Mouse (Mus musculus): ENCODE data around the gene Cnpy3. TPM values are rescaled to one million over a fixed set of nuclear protein-coding genes. Genes with fewer than 3 reads are reported as not detected.

Gene Cnpy3
- polyA plus RNA-seq, 2 experiments: 67.3 to 69.3 TPM

- no peak for TF ChIP-seq POLR2A (IDR thresholded peaks at IDR 0.05; ENCODE audit: borderline replicate concordance, extremely low read depth, insufficient read depth, insufficient read length)
- H3K9ac ChIP-seq (ENCODE audit: low read depth, low read length, severe bottlenecking): 0 out of 2 replicates have a peak overlapping the region, but pooled peaks have one; percentile 16
These were observed 23.5 kb downstream of the Cnpy3 start for GRCm38 (mm10) chr17:46728496-46728895.

GRCm38 (mm10) chr17:46728021-46728420 lies 24.0 kb downstream of the Cnpy3 start:
- H3K36me3 ChIP-seq (ENCODE audit: control insufficient read depth, insufficient read depth, low read length): peaks cover 33% of the 10 kb centered on the region
- no peaks in the 10 kb centered on the region for H3K9me3 ChIP-seq (ENCODE audit: control insufficient read depth, low read length)
- H3K9ac ChIP-seq (ENCODE audit: low read depth, low read length, severe bottlenecking): no peak overlapping the region
- no peaks in the 10 kb centered on the region for H3K4me1 ChIP-seq (ENCODE audit: control insufficient read depth, insufficient read depth, low read length)
- H3K4me3 ChIP-seq (replicated peaks; ENCODE audit: low read length): no peak overlapping the region
- H3K4me2 ChIP-seq (replicated peaks; ENCODE audit: low read depth, low read length, severe bottlenecking): no peak overlapping the region
- no peak for DNase-seq (ENCODE audit: low spot score)
- H3K27me3 ChIP-seq (ENCODE audit: control insufficient read depth, insufficient read depth, low read length): no peaks in the 10 kb centered on the region
- ATAC-seq (ENCODE audit: low FRiP score, low read depth): no peak
- TF ChIP-seq POLR2A (IDR thresholded peaks at IDR 0.05; ENCODE audit: borderline replicate concordance, extremely low read depth, insufficient read depth, insufficient read length): no peak
- H3K27ac ChIP-seq (replicated peaks; ENCODE audit: low read depth, low read length): no peak overlapping the region
- WGBS: 39% methylated on average over 6 of the region's 6 CpGs

More at GRCm38 (mm10) chr17:46728496-46728895, 23.5 kb downstream of the Cnpy3 start:
- no peaks in the 10 kb centered on the region for H3K4me1 ChIP-seq (ENCODE audit: control insufficient read depth, insufficient read depth, low read length)
- H3K36me3 ChIP-seq (ENCODE audit: control insufficient read depth, insufficient read depth, low read length): peaks cover 28% of the 10 kb centered on the region
- H3K27ac ChIP-seq (replicated peaks; ENCODE audit: low read depth, low read length): no peak overlapping the region
- no peaks in the 10 kb centered on the region for H3K27me3 ChIP-seq (ENCODE audit: control insufficient read depth, insufficient read depth, low read length)
- 49% methylated on average over 11 of the region's 11 CpGs for WGBS
- H3K4me2 ChIP-seq (replicated peaks; ENCODE audit: low read depth, low read length, severe bottlenecking): peak overlapping the region; percentile 15; the same call in 1 of the 2 replicates
- DNase-seq (ENCODE audit: low spot score) (no peak), ATAC-seq (ENCODE audit: low FRiP score, low read depth) (no peak)
- H3K9me3 ChIP-seq (ENCODE audit: control insufficient read depth, low read length): no peaks in the 10 kb centered on the region
- H3K4me3 ChIP-seq (replicated peaks; ENCODE audit: low read length): no peak overlapping the region

DNA sequence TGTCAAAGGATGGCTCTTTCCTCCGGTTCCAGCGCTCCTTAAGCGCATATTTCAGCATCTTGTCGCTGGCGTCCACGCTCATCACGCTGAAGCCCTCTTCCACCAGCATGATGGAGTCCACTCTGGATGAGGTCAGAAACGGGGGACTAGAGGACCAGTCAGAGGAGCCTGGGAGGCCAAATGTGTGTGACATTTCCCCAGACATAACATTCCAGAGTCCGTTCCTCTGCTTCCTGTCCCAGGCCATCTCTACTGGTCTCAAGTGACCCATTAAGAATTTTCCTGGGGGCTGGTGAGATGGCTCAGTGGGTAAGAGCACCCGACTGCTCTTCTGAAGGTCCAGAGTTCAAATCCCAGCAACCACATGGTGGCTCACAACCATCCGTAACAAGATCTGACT lies 24.7 kb downstream of the Cnpy3 start:
- H3K4me1 ChIP-seq (ENCODE audit: control insufficient read depth, insufficient read depth, low read length): no peaks in the 10 kb centered on the region
- H3K27ac ChIP-seq (replicated peaks; ENCODE audit: low read depth, low read length): no peak overlapping the region
- H3K9me3 ChIP-seq (ENCODE audit: control insufficient read depth, low read length): no peaks in the 10 kb centered on the region
- H3K36me3 ChIP-seq (ENCODE audit: control insufficient read depth, insufficient read depth, low read length): peaks cover 39% of the 10 kb centered on the region
- no peak for ATAC-seq (ENCODE audit: low FRiP score, low read depth)
- no peak for TF ChIP-seq POLR2A (IDR thresholded peaks at IDR 0.05; ENCODE audit: borderline replicate concordance, extremely low read depth, insufficient read depth, insufficient read length)
- H3K4me3 ChIP-seq (replicated peaks; ENCODE audit: low read length): no peak overlapping the region
- no peak overlapping the region for H3K4me2 ChIP-seq (replicated peaks; ENCODE audit: low read depth, low read length, severe bottlenecking)
- WGBS: 88% methylated on average over 11 of the region's 11 CpGs
- H3K9ac ChIP-seq (ENCODE audit: low read depth, low read length, severe bottlenecking): no peak overlapping the region
- H3K27me3 ChIP-seq (ENCODE audit: control insufficient read depth, insufficient read depth, low read length): no peaks in the 10 kb centered on the region
- no peak for DNase-seq (ENCODE audit: low spot score)

DNA sequence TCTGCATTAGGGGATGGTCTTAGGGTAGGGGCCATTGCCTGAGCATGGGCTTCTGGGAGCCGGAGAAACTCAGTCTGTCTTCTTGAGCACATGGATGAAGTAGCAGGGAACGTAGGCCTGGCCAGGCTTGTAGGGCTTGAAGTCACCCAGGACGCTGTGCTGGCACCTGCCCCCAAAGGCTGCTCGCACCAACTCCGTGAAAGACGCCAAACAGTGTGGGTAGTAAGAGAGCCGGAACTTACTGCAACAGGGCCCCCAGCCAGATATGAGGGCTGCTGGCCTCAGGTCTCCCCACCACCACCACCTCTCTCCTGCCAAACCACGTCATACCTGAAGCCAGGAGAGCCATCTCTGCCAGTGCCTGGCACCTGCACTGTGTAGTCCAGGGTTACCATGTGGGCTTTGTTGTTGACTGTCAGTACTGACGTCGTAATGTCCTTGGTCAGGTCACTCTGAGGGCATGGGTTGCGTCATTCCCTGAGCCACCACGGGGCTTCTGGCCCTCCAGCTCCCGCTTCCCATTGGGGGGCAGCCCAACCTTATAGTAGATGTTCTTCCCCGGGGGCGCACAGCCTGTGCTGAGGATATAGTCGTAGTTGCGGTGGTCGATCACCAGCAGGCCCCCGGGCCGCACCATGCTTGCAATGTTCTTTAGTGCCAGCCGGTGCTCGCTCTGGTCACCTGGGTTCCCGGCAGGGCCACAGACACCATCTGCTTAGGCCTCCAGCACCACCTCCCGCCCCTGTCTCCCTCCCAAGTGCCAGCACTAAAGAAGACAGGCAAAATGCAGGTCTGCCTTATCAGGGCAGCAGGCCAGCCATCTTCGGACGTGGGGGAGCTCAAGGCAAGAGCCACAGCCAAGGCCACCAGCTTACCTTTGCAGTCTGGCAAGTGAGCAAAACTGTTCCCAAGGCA lies 26.0 kb downstream of the Cnpy3 start:
- DNase-seq (ENCODE audit: low spot score): no peak
- TF ChIP-seq POLR2A (IDR thresholded peaks at IDR 0.05; ENCODE audit: borderline replicate concordance, extremely low read depth, insufficient read depth, insufficient read length): no peak
- Histone ChIP-seq H3K4me2 (replicated peaks; ENCODE audit: low read depth, low read length, severe bottlenecking) (no peak overlapping the region), H3K9ac (ENCODE audit: low read depth, low read length, severe bottlenecking) (no peak overlapping the region), H3K27me3 (ENCODE audit: control insufficient read depth, insufficient read depth, low read length) (no peaks in the 10 kb centered on the region), H3K9me3 (ENCODE audit: control insufficient read depth, low read length) (no peaks in the 10 kb centered on the region), H3K27ac (replicated peaks; ENCODE audit: low read depth, low read length) (no peak overlapping the region), H3K4me3 (replicated peaks; ENCODE audit: low read length) (no peak overlapping the region), H3K4me1 (ENCODE audit: control insufficient read depth, insufficient read depth, low read length) (no peaks in the 10 kb centered on the region), H3K36me3 (ENCODE audit: control insufficient read depth, insufficient read depth, low read length) (peaks cover 51% of the 10 kb centered on the region)
- ATAC-seq (ENCODE audit: low FRiP score, low read depth): no peak
- WGBS: 90% methylated on average over 26 of the region's 26 CpGs

GRCm38 (mm10) chr17:46725273-46725672 lies 26.7 kb downstream of the Cnpy3 start:
- H3K9me3 ChIP-seq (ENCODE audit: control insufficient read depth, low read length): no peaks in the 10 kb centered on the region
- H3K27me3 ChIP-seq (ENCODE audit: control insufficient read depth, insufficient read depth, low read length): no peaks in the 10 kb centered on the region
- no peak overlapping the region for H3K9ac ChIP-seq (ENCODE audit: low read depth, low read length, severe bottlenecking)
- no peaks in the 10 kb centered on the region for H3K4me1 ChIP-seq (ENCODE audit: control insufficient read depth, insufficient read depth, low read length)
- peaks cover 58% of the 10 kb centered on the region for H3K36me3 ChIP-seq (ENCODE audit: control insufficient read depth, insufficient read depth, low read length)
- 47% methylated on average over 9 of the region's 9 CpGs for WGBS
- H3K27ac ChIP-seq (replicated peaks; ENCODE audit: low read depth, low read length): no peak overlapping the region
- H3K4me3 ChIP-seq (replicated peaks; ENCODE audit: low read length): no peak overlapping the region
- DNase-seq (ENCODE audit: low spot score) (no peak), ATAC-seq (ENCODE audit: low FRiP score, low read depth) (no peak)
- no peak for TF ChIP-seq POLR2A (IDR thresholded peaks at IDR 0.05; ENCODE audit: borderline replicate concordance, extremely low read depth, insufficient read depth, insufficient read length)
- no peak overlapping the region for H3K4me2 ChIP-seq (replicated peaks; ENCODE audit: low read depth, low read length, severe bottlenecking)

Measured in limb, embryonic 14.5 days (tissue).